Mouse (Mus musculus) stomach, embryonic 14.5 days (tissue): ENCODE measurements around the gene Gm29427. TPM values are rescaled to one million over a fixed set of nuclear protein-coding genes. Genes with fewer than 3 reads are reported as not detected.

Experiments
- ATAC-seq: fragments of 200-750 bp; cut with Nextera tagmentation; 2 replicates; pipeline ENCODE4 v1.8.0; 2017; ENCODE audit warnings: low read depth, moderate TSS enrichment; ENCODE audit not compliant: insufficient number of reproducible peaks, insufficient read depth, low FRiP score
- H3K27ac ChIP-seq: fragments of 300-500 bp; sonication (generic); 2 replicates; pipeline ENCODE4 v1.5.1; 2014; ENCODE audit warnings: mild to moderate bottlenecking, low read length, moderate library complexity, mixed read lengths
- H3K27me3 ChIP-seq: fragments of 300-500 bp; sonication (generic); 2 replicates; pipeline ENCODE4 v1.6.1; 2014; ENCODE audit warnings: low read length, control low read depth, mixed read lengths; ENCODE audit not compliant: control insufficient read depth, insufficient read depth
- H3K36me3 ChIP-seq: fragments of 300-500 bp; sonication (generic); 2 replicates; pipeline ENCODE4 v1.6.1; 2014; ENCODE audit warnings: mild to moderate bottlenecking, control low read depth, low read length, moderate library complexity, mixed read lengths; ENCODE audit not compliant: control insufficient read depth, insufficient read depth
- H3K4me1 ChIP-seq: fragments of 300-500 bp; sonication (generic); 2 replicates; pipeline ENCODE4 v1.6.1; 2014; ENCODE audit warnings: low read length, control low read depth, mixed read lengths; ENCODE audit not compliant: control insufficient read depth, insufficient read depth
- H3K4me2 ChIP-seq: fragments of 300-500 bp; sonication (generic); replicated peaks from 2 replicates; pipeline ENCODE4 v1.6.1; 2014; ENCODE audit warnings: low read depth, low read length, control low read depth
- H3K4me3 ChIP-seq: fragments of 300-500 bp; sonication (generic); 2 replicates; pipeline ENCODE4 v1.5.1; 2014; ENCODE audit warnings: low read depth, low read length, control low read depth
- H3K9ac ChIP-seq: fragments of 300-500 bp; sonication (generic); replicated peaks from 2 replicates; pipeline ENCODE4 v1.6.1; 2014; ENCODE audit warnings: low read depth, mild to moderate bottlenecking, control low read depth, low read length, moderate library complexity, mixed read lengths
- H3K9me3 ChIP-seq: fragments of 300-500 bp; sonication (generic); 2 replicates; pipeline ENCODE4 v1.6.1; 2016; ENCODE audit warnings: low read depth, low read length, control low read depth; ENCODE audit not compliant: control insufficient read depth
- WGBS: fragments of 180-500 bp; shearing (Covaris S2); extraction: QIAGEN DNeasy Blood & Tissue Kit; methylation state at CpG from one replicate; pipeline ENCODE4 v1.1.7; 2014; 5-methylcytosine and 5-hydroxymethylcytosine counted together
- polyA plus RNA-seq: library from polyadenylated mRNA; unstranded; fragments of >200 nt; fragmentation: Nextera tagmentation; extraction: Ambion mirVana; gene quantifications from 2 replicates; pipeline ENCODE4 v1.2.1, GENCODE M21; 2014

Gene Gm29427
- polyA plus RNA-seq, 1 experiment from 2014 or later = not detected

DNA sequence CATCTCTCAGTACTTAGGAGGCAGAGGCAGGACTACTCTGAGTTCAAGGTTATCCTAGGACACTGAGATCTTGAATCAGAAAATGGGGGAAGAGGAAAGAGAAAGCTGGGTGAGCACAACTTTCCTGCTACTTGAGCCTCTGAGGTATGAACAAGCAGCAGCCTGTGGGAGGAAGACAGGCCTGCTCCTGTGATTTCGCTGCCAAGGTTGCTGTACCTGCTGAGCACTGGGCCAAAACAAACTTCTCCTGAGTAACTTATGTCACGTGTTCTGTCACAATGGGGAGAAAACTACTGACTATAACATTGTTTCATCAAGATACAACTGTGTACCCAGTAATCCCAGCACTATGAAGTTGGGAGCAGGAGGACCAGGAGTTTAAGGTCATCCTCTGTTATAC, 12.0 kb downstream of the Gm29427 start:
- H3K9me3 ChIP-seq = no peaks in the 10 kb centered on the region
- H3K4me3 ChIP-seq = no peak overlapping the region
- no peaks in the 10 kb centered on the region for H3K4me1 ChIP-seq
- 72% methylated on average over 2 of the region's 2 CpGs for WGBS
- no peak overlapping the region for H3K4me2 ChIP-seq
- H3K27me3 ChIP-seq = no peaks in the 10 kb centered on the region
- no peak for ATAC-seq
- no peak overlapping the region for H3K9ac ChIP-seq
- H3K27ac ChIP-seq = no peak overlapping the region
- H3K36me3 ChIP-seq = peaks cover 44% of the 10 kb centered on the region

DNA sequence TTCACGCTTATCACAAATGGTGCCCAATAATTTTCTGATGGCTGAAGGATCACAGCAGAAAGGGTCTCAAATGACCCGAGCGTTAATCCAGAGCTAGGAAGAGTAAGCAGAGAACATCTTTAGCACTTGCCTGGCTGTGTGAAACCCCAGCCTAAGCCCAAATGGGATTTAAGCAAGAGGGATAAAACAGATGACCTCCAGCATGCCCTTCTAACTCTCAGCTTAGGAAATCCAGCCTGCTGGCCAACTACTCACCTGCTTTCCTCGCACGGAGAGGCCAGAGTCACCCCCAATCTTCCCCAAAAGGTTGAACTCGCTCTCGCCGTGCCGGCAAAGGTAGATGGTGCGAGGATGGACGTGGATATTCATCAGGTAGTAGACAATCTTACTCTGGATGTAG, 13.6 kb downstream of the Gm29427 start:
- Histone ChIP-seq H3K9ac (no peak overlapping the region), H3K9me3 (no peaks in the 10 kb centered on the region), H3K27me3 (no peaks in the 10 kb centered on the region), H3K27ac (no peak overlapping the region), H3K4me3 (no peak overlapping the region), H3K4me1 (no peaks in the 10 kb centered on the region), H3K4me2 (no peak overlapping the region), H3K36me3 (peaks cover 47% of the 10 kb centered on the region)
- WGBS = 95% methylated on average over 11 of the region's 11 CpGs
- no peak for ATAC-seq

DNA sequence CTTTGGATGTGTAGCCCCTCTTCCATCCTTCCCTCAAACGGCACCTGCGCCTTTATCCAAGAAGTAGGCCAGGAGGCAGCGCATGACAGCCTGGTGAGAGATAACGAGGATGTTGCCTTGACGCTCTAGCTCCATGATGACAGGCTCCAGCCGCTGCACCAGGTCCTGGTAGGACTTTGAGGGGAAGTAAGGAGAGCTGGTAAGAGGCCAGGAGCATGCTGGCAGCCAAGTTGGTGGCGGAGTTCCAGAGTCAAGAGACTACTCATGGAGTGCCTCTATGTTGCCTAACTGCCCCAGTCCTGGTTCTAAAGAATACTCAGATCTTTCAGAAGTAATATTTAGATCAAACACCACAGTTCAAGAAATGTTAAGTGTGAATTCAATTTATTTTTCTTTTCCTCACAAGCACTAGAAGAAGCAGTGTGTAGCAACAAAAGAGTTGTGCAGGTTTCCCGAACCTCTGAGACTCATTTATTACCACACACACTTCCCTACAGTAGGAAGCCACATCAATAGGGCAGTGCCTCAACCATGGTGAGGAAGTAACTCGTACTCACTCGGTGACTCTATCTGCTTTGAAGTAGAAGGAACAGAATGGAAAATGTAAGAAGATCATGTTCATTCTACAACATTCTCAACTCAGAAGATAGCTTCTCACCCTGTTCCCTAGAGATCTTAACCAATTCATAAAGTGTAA, 15.5 kb downstream of the Gm29427 start:
- peaks cover 37% of the 10 kb centered on the region for H3K36me3 ChIP-seq
- 93% methylated on average over 10 of the region's 10 CpGs for WGBS
- H3K4me3 ChIP-seq = no peak overlapping the region
- no peak for ATAC-seq
- H3K27ac ChIP-seq = no peak overlapping the region
- H3K9ac ChIP-seq = no peak overlapping the region
- no peak overlapping the region for H3K4me2 ChIP-seq
- H3K9me3 ChIP-seq = no peaks in the 10 kb centered on the region
- H3K27me3 ChIP-seq = no peaks in the 10 kb centered on the region
- no peaks in the 10 kb centered on the region for H3K4me1 ChIP-seq

DNA sequence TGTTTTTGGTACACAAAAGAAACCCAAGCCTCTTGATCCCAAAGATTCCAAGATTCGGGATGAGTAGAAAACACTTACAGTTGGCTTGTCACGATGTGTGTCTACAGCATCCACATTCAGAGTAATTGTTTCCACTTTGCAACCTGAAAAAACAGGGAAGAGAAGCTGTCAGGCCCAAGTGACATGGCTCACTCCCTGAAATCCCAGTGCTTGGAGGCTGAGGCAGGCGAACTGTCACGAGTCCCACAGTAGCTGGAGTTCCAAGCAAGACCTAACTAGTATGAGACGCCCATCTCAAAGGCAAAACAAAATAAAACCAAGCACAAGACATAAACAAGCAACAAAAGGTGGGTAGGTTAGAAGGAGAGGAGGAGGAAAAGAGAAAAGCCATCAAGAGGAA, 17.0 kb downstream of the Gm29427 start:
- peaks cover 38% of the 10 kb centered on the region for H3K36me3 ChIP-seq
- ATAC-seq = no peak
- no peak overlapping the region for H3K4me3 ChIP-seq
- no peak overlapping the region for H3K4me2 ChIP-seq
- no peaks in the 10 kb centered on the region for H3K9me3 ChIP-seq
- no peak overlapping the region for H3K9ac ChIP-seq
- WGBS = 91% methylated on average over 5 of the region's 5 CpGs
- no peaks in the 10 kb centered on the region for H3K4me1 ChIP-seq
- H3K27ac ChIP-seq = no peak overlapping the region
- H3K27me3 ChIP-seq = no peaks in the 10 kb centered on the region

DNA sequence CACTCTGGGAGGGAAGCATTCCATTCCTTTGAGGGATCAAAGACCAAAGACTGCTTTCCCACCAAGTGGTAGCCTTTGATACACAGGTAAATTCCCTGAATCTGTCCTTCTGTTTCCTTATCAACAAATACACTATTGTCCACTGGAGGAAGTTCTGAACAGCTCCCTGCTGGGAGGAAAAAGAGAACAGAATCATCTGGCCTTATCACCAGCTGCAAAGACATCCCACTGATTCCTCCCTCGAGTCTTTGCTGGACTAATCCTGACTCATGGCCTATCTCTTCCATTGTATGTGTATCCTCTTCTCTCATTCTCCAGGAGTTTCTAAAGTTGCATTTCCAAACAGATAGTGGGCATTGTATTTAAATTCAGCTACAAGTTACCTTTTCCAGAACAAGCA, 31.7 kb downstream of the Gm29427 start:
- H3K4me3 ChIP-seq = no peak overlapping the region
- no peak overlapping the region for H3K4me2 ChIP-seq
- 64% methylated on average over 1 of the region's 1 CpGs for WGBS
- no peaks in the 10 kb centered on the region for H3K4me1 ChIP-seq
- no peak overlapping the region for H3K9ac ChIP-seq
- no peak overlapping the region for H3K27ac ChIP-seq
- H3K36me3 ChIP-seq = no peaks in the 10 kb centered on the region
- no peaks in the 10 kb centered on the region for H3K9me3 ChIP-seq
- no peaks in the 10 kb centered on the region for H3K27me3 ChIP-seq
- no peak for ATAC-seq

DNA sequence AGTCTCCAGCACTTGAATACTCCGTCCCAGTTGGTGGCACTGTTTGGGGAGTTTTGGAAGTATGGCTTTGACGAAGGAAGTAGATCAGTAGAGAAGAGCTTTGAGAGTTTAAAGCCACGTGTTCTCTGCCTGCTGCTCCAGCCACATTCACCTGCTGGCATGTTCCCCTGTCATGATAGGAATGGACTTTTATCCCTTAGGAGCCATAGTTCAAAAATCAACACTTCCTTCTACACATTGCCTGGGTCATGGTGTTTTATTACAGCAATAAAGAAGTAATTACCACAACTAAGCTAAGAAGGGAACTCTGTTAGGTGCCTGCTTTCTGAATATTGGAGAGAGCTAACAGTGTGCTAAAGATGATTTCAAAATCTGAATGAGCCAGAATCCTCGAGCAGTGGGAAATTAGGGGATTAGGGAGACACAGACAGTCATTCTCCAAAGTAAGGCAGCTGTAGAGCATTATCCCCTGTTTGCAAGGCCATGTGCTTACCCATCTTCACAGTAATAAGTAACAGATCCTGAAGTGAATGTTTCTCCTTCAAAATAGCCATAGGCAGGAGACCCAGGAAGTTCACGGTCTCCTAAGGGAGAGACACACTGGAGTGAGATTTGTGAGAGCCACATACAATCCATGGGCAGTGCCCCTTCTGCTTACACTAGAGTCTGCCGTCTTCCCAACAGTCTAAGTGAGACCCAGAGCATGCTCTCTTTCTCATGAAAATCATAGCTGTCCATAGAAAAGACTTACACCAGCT, 33.8 kb downstream of the Gm29427 start:
- H3K27ac ChIP-seq = no peak overlapping the region
- H3K27me3 ChIP-seq = no peaks in the 10 kb centered on the region
- no peak overlapping the region for H3K4me3 ChIP-seq
- no peaks in the 10 kb centered on the region for H3K36me3 ChIP-seq
- no peaks in the 10 kb centered on the region for H3K4me1 ChIP-seq
- WGBS = 77% methylated on average over 6 of the region's 6 CpGs
- no peaks in the 10 kb centered on the region for H3K9me3 ChIP-seq
- ATAC-seq = no peak
- H3K9ac ChIP-seq = no peak overlapping the region
- no peak overlapping the region for H3K4me2 ChIP-seq

DNA sequence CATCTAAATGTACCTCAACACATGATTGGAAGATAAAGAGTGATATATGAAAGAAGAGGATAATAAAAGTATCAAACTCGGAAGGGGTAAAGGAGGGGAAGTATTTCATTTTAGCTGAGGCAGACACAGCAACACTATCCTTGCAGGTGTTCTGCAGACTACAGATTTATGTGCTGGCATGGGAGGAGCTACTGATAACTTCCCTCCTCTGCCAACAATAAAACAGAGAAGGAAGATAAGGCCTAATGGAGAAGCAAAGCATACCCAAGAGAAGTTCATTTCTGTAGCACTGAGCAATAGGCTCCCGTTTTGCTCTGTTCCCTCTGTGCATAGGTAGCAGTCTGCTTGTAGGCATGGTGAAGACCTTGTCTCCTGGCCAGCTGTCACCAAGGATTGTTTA, 34.5 kb downstream of the Gm29427 start:
- Histone ChIP-seq H3K27me3 (no peaks in the 10 kb centered on the region), H3K36me3 (no peaks in the 10 kb centered on the region), H3K4me1 (no peaks in the 10 kb centered on the region), H3K4me2 (no peak overlapping the region), H3K9ac (no peak overlapping the region), H3K27ac (no peak overlapping the region), H3K9me3 (no peaks in the 10 kb centered on the region), H3K4me3 (no peak overlapping the region)
- no peak for ATAC-seq
- WGBS = 53% methylated on average over 2 of the region's 2 CpGs

DNA sequence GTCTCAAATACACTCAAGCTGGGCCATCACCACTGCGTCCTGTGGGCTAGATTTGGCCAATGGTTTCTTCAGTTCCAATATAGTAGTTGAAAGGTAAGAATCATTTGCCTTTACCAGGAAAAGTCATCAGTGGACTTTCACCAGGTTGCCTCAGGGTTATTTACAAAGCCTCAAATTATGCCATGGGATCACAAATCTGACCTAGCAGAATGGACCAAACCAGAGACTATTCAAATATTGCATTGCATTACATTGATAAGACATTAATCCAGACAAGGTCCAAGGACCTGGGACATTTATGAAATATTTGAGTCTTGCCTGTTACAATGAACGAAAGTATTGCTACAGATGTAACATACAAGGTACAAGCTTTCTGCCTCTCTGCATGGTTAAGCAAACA, 37.0 kb downstream of the Gm29427 start:
- 89% methylated on average over 2 of the region's 2 CpGs for WGBS
- Histone ChIP-seq H3K9me3 (no peaks in the 10 kb centered on the region), H3K36me3 (no peaks in the 10 kb centered on the region), H3K9ac (no peak overlapping the region), H3K27ac (no peak overlapping the region), H3K27me3 (no peaks in the 10 kb centered on the region), H3K4me1 (no peaks in the 10 kb centered on the region), H3K4me3 (no peak overlapping the region), H3K4me2 (no peak overlapping the region)
- ATAC-seq = no peak
